15 mouse cellular contexts compared by ENCODE assay signal in the genomic region with DNA sequence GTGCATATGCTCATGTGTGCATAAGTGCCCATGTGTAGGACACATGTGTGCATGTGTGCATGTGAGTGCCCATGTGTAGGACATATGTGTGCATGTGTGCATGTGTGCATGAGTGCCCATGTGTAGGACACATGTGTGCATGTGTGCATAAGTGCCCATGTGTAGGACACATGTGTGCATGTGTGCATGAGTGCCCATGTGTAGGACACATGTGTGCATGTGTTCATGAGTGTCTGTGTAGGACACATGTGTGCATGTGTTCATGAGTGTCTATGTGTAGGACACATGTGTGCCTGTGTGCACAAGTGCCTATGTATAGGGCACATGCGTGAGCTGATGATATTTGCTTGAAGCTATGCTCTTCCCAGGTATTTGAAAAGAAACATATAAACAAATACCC.
"Had no signal": no experiment of that assay in that cellular context is flagged by ENCODE, and none has a peak within 500 bp of the region (broad histone marks: within the 10 kb centered on the region; RNA-seq: fewer than 3 reads in every experiment).

No protein-coding gene starts in this region.

- DNase-seq: lung, adult 18-20 months; lung, embryonic 14.5 days; lung, postnatal 10 days; lung, postnatal 4 days; right cerebral cortex, postnatal 14 days; thymus, adult 2 months; thymus, postnatal 25 days; thymus, postnatal 4 days had no signal

- H3K4me2 ChIP-seq: liver, embryonic 12.5 days; lung, embryonic 14.5 days; neural tube, embryonic 13.5 days; neural tube, embryonic 15.5 days; stomach, embryonic 15.5 days had no signal

- H3K4me1 ChIP-seq: liver, embryonic 12.5 days; stomach, embryonic 15.5 days had no signal

- H3K9ac ChIP-seq: liver, embryonic 12.5 days; liver, embryonic 14.5 days; lung, embryonic 14.5 days; neural tube, embryonic 13.5 days; neural tube, embryonic 15.5 days; stomach, embryonic 15.5 days had no signal

- H3K27ac ChIP-seq: liver, embryonic 12.5 days; liver, embryonic 14.5 days; neural tube, embryonic 13.5 days; neural tube, embryonic 15.5 days; stomach, embryonic 15.5 days; stomach, postnatal 0 days had no signal

- ATAC-seq: liver, embryonic 12.5 days had no signal

- H3K27me3 ChIP-seq: liver, embryonic 12.5 days; neural tube, embryonic 15.5 days; stomach, embryonic 15.5 days had no signal

- H3K4me3 ChIP-seq: liver, embryonic 12.5 days; myocyte; neural tube, embryonic 13.5 days; neural tube, embryonic 15.5 days; stomach, embryonic 15.5 days had no signal

- H3K36me3 ChIP-seq: liver, embryonic 12.5 days; neural tube, embryonic 13.5 days; neural tube, embryonic 15.5 days; stomach, embryonic 15.5 days had no signal

- H3K9me3 ChIP-seq: liver, embryonic 12.5 days; neural tube, embryonic 13.5 days; neural tube, embryonic 15.5 days; stomach, embryonic 15.5 days had no signal
